Mouse (Mus musculus) thymus, postnatal 4 days (tissue): Measurements from ENCODE around the gene Mex3b.

Source experiments
- DNase-seq: peaks from one replicate; pipeline ENCODE4 v3.0.0; 2021

Gene Mex3b

DNA sequence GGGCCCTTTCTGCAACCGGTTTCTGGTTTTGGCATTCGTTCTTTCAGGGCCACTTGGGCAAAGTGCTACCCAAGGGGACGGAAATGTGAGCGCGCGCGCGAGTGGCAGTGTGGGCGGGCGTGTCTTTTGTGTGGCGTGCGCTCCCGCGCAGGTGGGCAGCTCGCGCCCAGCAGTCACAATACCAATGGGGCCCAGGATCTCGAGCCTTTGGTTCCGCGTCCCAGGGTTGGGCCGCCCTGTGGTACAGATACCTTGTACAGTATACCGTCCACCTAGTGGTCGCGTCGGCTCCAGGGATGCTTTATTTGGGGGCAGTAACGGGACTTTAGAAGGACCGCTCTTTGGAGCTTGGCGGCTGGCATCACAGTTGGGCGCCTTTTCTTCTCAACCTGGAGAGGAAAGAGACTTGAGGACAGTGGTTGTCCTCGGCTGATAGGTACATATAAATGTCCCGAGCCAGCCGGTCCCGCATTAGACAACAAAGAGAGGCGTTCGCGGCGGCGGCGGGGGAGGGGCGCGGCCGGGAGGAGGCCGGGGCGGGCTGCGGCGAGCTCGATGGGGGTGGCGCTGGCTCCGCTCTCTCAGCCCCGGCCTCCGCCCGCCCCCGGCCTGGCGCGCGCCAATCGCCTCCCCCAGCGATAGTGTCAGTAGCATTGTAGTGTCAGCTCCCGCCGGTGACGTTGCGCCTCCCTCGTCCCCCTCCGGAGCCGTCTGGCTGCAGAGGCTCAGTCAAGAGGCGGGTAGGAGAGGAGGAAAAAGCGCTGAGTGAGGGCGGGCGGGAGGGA, 455 bp upstream of the Mex3b start:
- peak; percentile 94 for DNase-seq

DNA sequence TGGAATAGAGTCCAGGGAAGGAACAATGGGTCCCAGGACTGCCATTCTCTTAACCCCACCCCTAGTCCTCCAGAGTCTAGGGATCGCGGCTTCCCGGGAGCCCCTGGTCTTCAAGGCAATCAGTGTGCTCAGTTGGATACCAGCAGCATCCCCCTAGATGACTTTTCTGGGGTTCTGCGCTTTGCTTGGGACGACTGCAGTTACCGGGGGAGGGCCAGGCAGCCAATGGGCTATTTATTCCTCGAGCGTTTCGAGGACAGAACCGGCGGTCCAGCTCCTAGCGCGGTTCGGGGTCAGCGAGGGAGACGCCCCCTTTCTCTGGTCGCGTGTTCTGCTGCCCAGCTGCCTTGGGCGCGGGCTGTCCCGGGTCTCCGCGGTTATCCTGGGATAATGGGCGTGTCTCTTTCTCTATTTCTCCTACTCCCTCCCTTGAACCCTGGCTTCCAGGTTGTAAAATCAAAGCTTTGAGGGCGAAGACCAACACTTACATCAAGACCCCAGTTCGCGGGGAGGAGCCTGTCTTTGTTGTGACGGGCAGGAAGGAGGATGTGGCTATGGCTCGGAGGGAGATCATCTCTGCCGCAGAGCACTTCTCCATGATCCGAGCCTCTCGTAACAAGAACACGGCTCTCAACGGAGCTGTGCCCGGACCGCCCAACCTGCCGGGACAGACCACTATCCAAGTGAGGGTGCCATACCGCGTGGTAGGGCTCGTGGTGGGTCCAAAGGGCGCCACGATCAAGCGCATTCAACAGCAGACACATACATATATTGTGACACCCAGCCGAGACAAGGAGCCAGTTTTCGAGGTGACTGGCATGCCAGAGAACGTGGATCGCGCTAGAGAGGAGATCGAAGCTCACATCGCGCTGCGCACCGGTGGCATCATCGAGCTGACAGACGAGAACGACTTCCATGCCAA, 1.4 kb downstream of the Mex3b start:
- peak; percentile 75 for DNase-seq

DNA sequence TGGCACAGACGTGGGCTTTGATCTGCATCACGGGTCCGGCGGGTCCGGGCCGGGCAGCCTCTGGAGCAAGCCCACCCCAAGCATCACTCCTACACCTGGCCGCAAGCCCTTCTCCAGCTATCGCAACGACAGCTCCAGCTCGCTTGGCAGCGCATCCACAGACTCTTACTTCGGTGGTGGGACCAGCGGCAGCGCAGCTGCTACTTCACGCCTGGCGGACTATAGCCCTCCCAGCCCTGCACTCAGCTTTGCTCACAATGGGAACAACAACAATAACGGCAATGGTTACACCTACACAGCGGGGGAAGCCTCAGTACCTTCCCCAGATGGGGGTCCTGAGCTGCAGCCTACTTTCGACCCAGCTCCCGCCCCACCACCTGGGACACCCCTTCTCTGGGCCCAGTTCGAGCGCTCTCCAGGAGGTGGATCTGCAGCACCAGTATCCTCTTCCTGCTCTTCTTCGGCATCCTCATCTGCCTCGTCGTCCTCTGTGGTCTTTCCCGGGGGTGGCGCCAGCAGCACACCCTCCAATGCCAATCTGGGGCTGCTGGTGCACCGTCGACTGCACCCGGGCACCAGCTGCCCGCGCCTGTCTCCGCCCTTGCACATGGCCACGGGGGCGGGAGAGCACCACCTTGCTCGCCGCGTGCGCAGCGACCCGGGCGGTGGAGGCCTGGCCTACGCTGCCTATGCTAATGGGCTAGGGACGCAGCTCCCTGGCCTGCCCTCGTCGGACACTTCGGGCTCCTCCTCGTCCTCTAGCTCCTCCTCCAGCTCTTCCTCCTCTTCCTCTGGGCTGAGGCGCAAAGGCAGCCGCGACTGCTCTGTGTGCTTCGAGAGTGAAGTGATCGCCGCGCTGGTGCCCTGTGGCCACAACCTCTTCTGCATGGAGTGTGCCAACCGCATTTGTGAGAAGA, 2.4 kb downstream of the Mex3b start:
- DNase-seq, result peak; percentile 38

DNA sequence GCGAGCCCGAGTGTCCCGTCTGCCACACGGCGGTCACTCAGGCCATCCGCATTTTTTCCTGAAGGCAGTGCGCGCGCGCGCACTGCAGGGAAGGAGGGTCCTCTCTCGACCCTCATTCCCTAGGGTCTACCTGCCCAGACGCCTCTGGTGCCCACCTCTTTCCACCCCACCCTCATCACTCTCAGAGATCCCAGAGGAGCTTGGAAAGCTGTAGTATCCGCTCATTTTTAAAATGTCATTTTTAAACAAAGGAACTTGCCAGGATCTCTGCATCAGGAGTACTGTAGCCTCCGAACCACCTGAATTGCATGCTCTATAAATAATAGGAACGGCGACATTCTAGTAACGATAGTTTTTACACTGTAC, 3.0 kb downstream of the Mex3b start:
- no peak for DNase-seq

DNA sequence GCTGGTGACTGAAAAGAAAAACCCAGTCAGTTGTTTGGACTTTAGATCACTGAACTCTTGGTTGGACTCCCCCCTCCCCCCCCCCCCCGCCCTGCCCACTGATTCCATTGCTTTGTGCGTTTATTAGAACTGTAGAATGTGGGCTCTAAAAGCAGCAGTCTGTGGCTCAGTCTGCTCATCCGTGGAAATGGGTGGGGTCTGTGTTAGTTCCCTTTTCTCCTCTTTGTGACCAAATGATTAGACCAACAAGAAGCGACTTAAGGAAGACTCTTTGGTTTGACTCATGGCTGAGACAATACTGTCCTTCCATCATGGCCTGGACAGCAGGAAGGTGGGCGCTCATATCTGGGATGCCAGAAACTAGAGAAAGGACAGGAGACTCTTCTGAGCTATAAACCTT, 9.4 kb downstream of the Mex3b start:
- DNase-seq, result no peak

DNA sequence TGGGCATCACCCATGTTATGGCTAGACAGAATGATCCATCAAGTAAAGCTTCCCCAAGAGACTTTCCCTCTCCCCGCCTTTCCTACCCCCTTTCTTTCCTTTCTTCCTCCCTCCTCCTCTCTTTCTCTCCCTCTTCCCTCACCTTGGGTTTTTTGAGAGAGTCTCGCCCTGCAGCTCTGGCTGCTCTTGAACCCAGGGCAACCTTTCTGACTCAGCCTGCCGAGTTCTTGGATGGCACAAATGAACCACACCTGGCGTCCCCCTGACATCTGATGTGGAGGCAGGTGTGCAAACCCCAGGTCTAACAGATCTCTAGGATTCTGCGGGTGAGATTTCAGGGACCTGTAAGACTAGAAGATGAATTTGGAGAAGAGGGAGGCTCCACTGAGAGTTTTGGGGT, 12.9 kb downstream of the Mex3b start:
- no peak for DNase-seq

DNA sequence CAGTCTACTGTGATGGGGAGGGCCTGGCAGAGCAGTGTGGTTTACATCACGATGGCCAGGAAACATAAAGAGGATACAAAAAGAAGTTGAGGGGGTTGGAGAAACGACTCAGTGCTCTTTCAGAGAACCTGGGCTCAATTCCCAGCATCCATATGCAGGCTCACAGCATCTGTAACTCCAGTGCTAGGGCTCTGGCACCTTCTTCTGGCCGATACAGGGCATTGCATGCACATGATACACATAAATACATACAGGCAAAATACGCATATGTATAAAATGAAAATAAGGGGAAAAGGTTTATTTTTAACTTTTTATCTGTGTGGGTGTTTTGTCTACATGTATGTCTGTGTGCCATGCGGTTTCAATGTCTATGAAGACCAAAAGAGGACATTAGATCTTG, 13.6 kb downstream of the Mex3b start:
- no peak for DNase-seq

DNA sequence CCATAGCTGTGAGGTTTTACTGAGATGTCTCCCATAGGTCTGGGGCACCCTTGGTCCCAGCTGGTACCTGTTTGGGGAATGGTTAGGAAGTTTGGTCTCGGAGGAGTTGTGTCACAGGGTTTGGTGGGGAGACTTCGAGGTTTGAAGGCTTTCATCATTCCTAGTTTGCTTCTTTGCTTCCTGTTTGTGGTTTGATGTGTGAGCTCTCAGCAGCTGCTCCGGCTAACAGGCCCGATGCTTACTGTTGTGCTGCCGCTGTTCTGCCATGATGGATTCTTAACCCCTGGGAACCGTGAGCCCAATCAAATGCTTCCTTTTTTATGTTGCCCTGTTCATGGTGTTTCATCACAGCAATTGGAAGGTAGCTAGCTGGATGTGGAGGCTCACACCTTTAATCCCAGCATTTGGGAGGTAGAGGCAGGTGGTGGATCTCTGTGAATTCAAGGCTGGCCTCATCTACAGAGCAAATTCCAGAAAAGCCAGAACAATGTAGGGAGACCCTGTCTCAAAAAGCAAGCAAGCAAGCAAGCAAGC, 23.3 kb downstream of the Mex3b start:
- no peak for DNase-seq

DNA sequence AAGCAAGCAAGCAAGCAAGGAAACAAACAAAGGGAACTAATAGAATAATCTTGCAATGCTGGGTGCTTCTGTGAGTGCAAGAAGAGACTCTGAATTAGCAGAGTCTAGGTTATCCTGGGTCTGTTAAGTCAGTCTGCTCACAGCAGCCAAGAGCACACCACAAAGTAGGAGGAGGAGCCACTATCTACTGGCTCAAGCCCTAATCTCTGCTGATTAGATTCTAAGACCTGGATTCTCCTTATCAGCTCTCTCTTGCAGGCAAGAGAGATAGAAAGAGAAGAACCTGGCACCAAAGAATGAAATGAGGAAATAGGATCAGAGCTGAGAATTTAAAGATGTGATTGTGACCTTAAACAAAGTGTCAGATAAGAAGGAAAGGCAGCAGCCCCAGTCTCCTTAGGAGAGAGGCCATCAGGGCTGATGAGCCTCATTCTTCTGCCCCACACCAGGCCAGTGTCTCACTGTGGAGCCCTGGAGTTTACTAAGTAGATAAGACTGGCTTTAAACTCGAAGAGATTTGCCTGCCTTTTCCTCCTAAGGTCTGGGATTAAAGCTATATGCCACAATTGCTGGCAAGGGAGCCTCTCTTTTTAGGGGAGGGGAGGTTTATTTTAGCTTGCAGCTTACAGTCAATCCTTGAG, 23.9 kb downstream of the Mex3b start:
- no peak for DNase-seq

DNA sequence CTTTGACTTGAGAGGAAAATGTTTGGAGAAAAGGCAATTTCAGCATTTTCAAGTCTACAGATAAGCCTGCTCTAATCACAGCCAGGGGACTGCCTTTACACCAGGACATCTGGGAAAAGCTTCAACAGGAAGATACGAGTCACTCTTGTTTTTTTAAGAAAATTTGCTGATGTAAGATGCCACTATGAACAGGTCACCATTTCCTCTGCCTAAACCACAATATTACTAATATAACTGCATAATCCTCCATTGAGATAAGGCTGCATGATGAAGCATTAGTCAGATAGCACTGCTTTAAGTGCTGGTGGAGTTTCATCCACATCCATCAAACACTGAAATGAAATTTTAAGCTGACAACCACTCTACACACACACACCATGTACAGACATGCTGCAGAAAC, 27.2 kb downstream of the Mex3b start:
- no peak for DNase-seq

DNA sequence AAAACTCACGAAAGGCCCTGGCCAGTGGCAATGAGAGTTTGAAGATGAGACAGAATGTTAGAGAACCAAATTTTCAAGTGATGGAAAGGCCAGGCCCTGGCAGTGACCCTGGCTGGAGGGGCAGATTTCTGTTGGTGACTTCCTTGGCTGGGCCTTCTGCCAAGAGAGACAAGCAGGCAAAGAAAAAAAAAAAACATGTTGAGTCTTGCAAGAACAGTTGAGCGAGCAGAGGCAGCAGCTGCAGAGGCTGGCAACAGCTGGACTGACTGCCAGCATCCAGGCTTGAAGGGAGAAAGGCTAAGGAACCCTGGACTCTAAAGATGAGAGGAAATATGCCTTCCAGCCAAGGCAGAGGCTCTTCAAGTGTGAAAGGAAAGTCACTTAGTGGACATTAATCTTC, 28.5 kb downstream of the Mex3b start:
- DNase-seq, result no peak

DNA sequence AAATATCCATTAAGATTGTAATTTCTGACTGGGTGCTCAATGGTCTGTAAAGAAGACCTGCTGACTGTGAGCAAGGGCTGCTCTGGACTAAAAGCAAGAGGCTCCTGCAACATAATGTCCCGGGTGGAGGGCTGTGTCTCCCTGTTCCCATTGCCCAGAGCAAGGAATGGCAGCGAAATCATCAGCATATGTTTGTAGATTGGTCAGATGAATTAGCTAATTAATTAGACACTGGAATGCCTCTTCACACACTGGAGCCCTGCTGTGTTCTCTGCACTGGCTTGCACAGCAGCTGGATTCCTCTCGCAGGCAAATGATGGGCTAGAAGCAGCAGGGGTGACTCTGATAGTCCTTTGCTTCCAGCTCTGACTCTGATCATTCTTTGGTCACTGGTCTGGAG, 29.6 kb downstream of the Mex3b start:
- no peak for DNase-seq

DNA sequence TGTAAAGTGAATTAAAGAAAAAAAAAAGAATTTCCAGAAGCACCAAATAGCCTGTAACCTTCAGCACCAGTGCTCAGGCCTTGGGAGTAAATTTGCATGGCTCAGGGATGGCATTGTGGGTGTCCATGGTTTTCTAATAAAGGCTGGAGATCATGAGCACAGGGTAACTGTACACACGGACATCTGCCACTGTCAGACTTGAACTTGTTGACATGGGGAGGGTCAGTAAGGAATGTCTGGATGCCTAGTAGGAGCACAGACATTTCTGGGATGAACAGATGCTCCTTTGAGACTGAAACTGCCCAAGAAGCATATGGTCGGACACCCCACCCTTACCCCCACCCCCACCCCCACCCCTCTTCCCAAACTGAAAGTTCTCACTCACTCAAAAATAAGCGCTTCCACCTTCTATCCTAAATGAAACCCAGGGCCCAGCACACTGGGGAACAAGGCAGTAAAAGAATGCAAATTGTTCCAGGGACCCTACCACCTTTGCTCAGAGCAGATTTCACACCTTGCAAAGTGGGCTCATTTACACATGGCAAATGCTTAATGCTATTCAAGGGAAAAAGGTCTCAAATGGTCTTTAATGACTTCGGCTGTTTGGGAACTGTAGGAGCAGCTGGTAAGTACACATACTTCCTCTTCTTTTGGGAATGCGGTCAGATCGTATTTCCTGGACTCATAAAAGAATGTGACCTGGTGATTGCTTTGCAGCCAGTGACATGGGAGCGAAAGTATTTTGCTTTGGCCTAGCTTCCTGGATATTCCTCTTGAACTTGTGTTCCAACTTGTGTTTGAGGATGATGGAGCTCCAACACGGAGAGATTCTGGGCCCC, 32.5 kb downstream of the Mex3b start:
- DNase-seq, result no peak

DNA sequence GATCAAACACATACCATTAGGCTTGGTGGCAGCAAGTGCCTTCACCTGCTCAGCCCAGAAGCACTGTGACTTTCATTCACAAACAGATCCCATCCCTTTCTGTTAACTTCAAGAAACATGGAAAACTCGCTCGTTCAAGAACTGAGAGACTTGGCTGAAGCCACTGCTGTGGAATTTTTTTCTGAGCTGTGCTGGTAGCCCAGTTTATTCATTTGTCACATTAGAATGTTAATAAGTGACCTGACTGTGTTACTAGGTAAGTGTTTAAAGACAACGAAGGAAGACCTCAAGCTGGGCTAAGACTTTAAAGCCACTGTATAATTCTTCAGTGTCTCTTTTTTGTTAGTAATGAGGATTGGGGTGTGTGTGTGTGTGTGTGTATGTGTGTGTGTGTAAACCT, 35.9 kb downstream of the Mex3b start:
- DNase-seq, result no peak

DNA sequence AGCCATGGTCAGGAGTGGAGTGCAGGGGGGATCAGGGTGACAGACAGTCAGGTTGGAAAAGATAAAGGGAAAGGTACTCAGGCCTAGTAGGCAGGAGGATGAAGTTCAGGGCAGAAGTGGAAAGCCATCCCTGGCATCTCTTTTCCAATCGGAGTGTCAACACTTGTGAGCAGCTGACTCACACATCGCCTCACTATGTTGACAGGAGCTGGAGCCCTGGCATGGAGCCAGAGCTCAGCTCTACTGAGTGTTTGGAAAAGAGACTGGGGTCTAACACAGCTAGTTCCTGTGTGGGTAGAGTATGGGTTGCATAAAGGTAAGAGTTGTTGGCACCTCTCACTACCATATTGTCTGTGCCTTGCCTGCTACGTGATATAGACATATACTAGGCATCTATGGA, 38.4 kb downstream of the Mex3b start:
- DNase-seq, result no peak

DNA sequence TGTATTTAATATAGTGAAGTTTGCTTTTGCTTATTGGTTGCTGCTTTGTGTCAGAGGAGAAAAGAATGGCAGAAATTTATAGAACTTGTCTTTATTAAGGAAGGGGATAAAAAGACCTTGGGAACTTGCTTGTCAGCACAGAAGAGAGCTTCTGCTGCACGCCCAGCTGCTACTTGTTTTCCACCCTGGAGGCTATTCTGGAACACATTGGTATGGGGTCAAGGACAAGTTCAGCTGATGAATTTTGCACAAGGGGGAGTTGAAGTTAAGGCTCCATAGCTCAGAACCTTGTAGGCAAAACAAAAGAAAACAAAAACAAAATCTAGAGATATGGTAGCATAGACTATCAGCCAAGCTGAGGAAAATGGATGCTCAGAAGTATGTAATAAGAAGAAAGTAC, 39.9 kb downstream of the Mex3b start:
- no peak for DNase-seq

DNA sequence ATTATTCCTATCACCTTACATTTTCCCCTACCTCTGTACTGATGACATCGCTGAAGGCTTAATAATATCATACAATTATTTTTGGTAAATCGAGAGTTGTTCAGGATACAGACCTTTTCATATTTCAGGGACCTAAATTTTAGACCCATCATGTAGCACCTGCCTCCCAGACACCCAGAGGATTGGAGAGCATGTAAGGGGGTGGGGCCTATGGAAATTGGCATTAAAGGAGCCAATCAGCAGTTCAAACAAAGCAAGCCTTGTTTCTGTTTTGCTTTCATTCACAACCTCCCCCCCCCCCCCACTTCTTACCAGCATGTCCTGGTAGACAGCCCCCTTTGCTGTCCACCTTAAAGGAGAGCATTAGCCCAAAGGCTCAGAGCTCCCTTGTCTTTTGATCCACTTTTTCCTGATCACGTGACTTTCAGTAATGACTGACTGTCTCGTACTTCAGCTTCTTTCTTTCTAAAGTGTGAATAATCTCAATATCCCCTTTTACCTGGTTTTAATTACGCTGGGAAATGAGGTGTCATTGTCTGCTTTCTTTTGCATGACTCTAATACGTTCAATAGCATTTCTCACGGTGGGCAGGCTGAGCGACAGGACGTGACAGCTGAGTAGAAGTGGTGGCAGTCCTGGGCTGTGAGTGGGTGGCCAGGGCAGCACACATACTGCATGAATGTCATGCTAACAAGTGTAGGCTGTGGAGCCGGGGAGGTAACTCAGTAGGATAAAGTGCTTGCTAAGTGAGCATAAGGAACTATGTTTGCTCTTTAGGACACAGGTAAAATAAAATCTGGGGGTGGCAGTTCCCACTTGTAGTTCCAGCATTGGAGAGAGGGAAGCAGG, 43.6 kb downstream of the Mex3b start:
- DNase-seq, result no peak

DNA sequence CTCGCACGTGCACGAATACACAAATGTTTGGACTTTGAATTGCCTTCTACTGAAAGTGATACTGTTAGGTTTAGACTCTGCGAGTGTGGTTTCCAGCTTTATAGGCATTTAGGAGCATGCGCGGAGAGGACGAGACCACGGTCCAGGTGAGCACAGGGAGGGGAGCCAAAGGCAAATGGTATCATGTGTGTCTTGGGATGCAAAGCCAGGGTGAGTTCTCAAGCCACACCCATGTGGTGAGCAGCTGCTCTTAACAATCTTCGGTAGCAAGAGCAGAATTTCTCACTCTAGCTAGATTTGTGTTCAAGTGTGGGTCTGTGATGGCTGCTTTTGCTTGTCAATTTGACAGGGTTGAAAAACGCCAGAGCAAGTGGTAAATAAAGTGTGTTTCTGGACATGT, 44.4 kb downstream of the Mex3b start:
- DNase-seq, result no peak

DNA sequence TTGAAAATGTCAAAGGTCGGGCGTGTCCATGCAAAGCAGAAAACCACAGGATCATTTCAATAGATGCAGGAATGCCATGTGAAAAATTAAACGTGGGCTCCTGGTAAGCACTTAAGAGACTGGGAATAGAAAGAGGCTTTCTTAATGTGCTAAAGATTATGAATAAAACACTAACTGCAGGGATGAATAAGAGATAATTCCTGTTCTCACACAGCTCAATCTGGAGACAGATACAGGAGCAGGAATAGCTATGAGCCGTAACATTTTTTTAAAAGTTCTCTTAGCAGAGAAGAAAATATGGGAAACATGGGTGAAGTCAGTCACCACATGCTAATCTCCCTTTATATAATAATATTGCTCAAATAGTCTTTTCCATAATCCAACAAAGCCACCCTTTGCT, 47.2 kb downstream of the Mex3b start:
- no peak for DNase-seq
